Mouse (Mus musculus) effector memory CD4-positive, alpha-beta T cell, adult 5 months (primary cell): ENCODE results near the gene Isoc2a. TPM values are rescaled to one million over a fixed set of nuclear protein-coding genes. Genes with fewer than 3 reads are reported as not detected.

Source experiments
- polyA plus RNA-seq: library from polyadenylated mRNA; unstranded; fragments of 100-300 nt; shearing (Covaris generic); gene quantifications from one replicate; pipeline ENCODE4 v1.2.1, GENCODE M21; 2017

The Isoc2a gene
- polyA plus RNA-seq: 0.60 TPM

GRCm38 (mm10) chr7:4876753-4877221 is at the start of gene Isoc2a:
Gene Isoc2a (plus strand): TSS chr7:4877153.

GRCm38 (mm10) chr7:4844245-4844916 is 32.6 kb upstream of the Isoc2a start, which contains the start of gene Shisa7:
Gene Shisa7 (minus strand): TSS chr7:4844696.

GRCm38 (mm10) chr7:4870133-4870532 is 6.8 kb upstream of the Isoc2a start, which contains the start of gene Isoc2b:
Gene Isoc2b (minus strand): TSS chr7:4870258.

GRCm38 (mm10) chr7:4906466-4906950 is 29.6 kb downstream of the Isoc2a start, which contains the start of gene Gm36210:
Gene Gm36210 (minus strand): TSS chr7:4906516.

GRCm38 (mm10) chr7:4915007-4915665 is 38.2 kb downstream of the Isoc2a start, which contains the start of gene Zfp628:
Gene Zfp628 (plus strand): TSS chr7:4915217.

GRCm38 (mm10) chr7:4921824-4922482 is 45.0 kb downstream of the Isoc2a start, which contains the start of gene Nat14:
Gene Nat14 (plus strand): TSS chr7:4922028.

GRCm38 (mm10) chr7:4925441-4926381 is 48.8 kb downstream of the Isoc2a start, which contains the start of gene Ssc5d:
Gene Ssc5d (plus strand): TSS chr7:4925785.

Other genes starting within 250 kb of the Isoc2a start
- 12.0 TPM for gene Tmem86b, start 245.7 kb upstream of the Isoc2a start, polyA plus RNA-seq
- gene Ppp6r1, start 218.1 kb upstream of the Isoc2a start, polyA plus RNA-seq: 235 TPM
- gene Hspbp1, start 192.1 kb upstream of the Isoc2a start, polyA plus RNA-seq: 60.7 TPM
- gene Brsk1, start 186.5 kb upstream of the Isoc2a start, polyA plus RNA-seq: not detected
- gene Tmem150b, start 151.9 kb upstream of the Isoc2a start, polyA plus RNA-seq: not detected
- gene Kmt5c, start 137.0 kb upstream of the Isoc2a start, polyA plus RNA-seq: 33.0 TPM
- gene Cox6b2, start 124.1 kb upstream of the Isoc2a start, polyA plus RNA-seq: 1.7 TPM
- not detected for gene Fam71e2, start 105.9 kb upstream of the Isoc2a start, polyA plus RNA-seq
- gene Il11, start 94.3 kb upstream of the Isoc2a start, polyA plus RNA-seq: not detected
- not detected for gene Tmem190, start 94.2 kb upstream of the Isoc2a start, polyA plus RNA-seq
- gene Tmem238, start 87.5 kb upstream of the Isoc2a start, polyA plus RNA-seq: 7.3 TPM
- 251 TPM for gene Rpl28, start 84.3 kb upstream of the Isoc2a start, polyA plus RNA-seq
- 295 TPM for gene Ube2s, start 64.6 kb upstream of the Isoc2a start, polyA plus RNA-seq
- gene Shisa7, start 32.5 kb upstream of the Isoc2a start, polyA plus RNA-seq: 0.91 TPM
- 8.8 TPM for gene Isoc2b, start 6.9 kb upstream of the Isoc2a start, polyA plus RNA-seq
- gene Gm36210, start 29.4 kb downstream of the Isoc2a start, polyA plus RNA-seq: not detected
- gene Zfp628, start 38.1 kb downstream of the Isoc2a start, polyA plus RNA-seq: 3.0 TPM
- not detected for gene Nat14, start 44.9 kb downstream of the Isoc2a start, polyA plus RNA-seq
- not detected for gene Ssc5d, start 48.6 kb downstream of the Isoc2a start, polyA plus RNA-seq
- 1.0 TPM for gene Sbk2, start 87.3 kb downstream of the Isoc2a start, polyA plus RNA-seq
- not detected for gene Sbk3, start 94.0 kb downstream of the Isoc2a start, polyA plus RNA-seq
- gene Zfp579, start 119.0 kb downstream of the Isoc2a start, polyA plus RNA-seq: 13.8 TPM
- gene Zfp524, start 137.3 kb downstream of the Isoc2a start, polyA plus RNA-seq: 15.8 TPM
- 47.5 TPM for gene Fiz1, start 137.5 kb downstream of the Isoc2a start, polyA plus RNA-seq
- gene Gm44973, start 138.3 kb downstream of the Isoc2a start, polyA plus RNA-seq: 7.6 TPM
- gene Zfp865, start 143.2 kb downstream of the Isoc2a start, polyA plus RNA-seq: 6.1 TPM
- gene Ccdc106, start 143.4 kb downstream of the Isoc2a start, polyA plus RNA-seq: not detected
- gene 4632433K11Rik, start 157.0 kb downstream of the Isoc2a start, polyA plus RNA-seq: not detected
- 2.4 TPM for gene Zfp784, start 161.3 kb downstream of the Isoc2a start, polyA plus RNA-seq
- 2.9 TPM for gene Zfp580, start 174.4 kb downstream of the Isoc2a start, polyA plus RNA-seq
- gene U2af2, start 185.0 kb downstream of the Isoc2a start, polyA plus RNA-seq: 108 TPM
- 30.9 TPM for gene Epn1, start 203.1 kb downstream of the Isoc2a start, polyA plus RNA-seq
- not detected for gene Rfpl4, start 239.8 kb downstream of the Isoc2a start, polyA plus RNA-seq
- gene Rasl2-9, start 248.8 kb downstream of the Isoc2a start, polyA plus RNA-seq: not detected